Mouse (Mus musculus) right cerebral cortex, postnatal 36 days (tissue): Measurements from ENCODE around the gene Insm1.

ENCODE experiments used
- DNase-seq, 2 experiments: peaks; one replicate each; pipeline ENCODE4 v3.0.0; 2022; ENCODE audit warnings: low spot score in 2 of 2, mixed read lengths in 1 of 2

The Insm1 gene

DNA sequence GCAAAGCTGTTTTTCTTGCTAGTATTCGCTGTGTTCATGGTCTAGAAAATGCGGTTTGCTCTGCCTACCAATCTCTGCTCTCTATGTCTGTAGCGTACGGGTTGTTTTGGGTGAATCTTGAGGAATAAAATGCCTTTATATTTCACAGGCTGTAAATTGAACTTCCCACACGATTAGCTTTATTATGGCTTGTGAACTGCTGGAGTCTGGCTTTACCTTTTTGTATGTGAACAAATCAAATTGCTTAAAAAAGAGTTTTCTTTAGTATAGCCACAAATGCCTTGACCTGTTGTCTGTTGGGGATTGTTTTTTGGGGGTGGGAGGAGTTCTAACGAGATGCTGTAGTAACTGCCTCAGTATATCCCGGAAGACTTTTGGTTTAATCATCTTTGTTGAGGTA is 2.4 kb downstream of the Insm1 start:
- no peak for DNase-seq

DNA sequence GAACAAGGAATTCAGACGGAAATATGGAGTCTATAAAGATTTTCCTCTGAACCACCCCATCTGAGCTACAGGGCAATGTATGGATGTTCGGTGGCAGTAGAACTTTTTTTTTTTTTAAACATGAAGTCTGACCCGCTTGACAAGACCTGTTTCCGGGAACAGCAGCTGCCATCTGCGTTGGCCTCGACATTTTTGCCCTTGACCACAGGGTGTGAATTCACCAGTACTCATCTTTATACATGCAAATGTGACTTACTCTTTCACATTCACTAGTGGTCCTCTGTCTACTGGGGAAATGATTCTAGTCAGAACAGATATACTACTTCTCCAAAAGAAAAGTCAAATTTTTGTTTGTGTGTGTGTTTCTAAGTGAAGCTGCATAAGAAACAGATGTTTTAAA is 4.1 kb downstream of the Insm1 start:
- DNase-seq, result no peak

DNA sequence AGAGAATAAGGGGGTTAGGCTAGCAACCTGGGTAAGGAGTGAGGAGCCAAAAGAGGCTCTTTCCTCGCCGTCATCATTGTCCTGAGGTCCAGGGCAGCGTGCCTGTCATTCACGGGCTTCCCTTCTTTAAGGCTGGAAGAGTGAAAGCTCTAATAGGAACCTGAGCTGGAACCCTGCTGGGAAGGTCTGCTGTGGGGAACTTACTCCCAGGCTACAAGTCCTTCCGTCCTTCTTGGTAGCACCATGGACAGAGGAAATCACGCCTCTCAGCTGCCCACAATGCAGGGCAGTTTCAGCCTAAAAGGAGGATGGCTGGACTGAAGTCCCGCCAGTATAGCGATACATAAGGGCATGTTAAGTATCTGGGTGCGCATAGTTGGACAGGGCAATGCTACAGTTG is 4.8 kb downstream of the Insm1 start:
- DNase-seq, result no peak

DNA sequence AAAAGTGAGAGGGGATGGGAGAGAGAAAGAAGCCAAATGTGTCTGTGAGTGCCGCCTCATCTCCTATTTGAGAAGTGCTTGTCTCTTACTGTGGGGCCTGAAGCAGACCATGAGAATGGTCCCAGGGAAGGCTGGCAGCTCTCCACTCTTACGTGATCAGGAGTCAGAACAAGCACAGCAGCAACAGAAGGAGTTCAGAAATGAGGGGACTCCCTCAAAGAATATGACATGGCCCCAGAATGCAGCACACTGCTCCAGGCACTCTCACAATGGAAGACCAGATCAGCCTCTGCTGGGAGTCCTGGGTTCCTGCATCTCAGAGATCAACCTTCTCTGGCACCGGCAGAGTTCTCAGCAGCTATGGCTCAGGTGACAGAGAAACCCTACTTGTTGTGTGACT is 5.9 kb downstream of the Insm1 start:
- DNase-seq, result no peak

DNA sequence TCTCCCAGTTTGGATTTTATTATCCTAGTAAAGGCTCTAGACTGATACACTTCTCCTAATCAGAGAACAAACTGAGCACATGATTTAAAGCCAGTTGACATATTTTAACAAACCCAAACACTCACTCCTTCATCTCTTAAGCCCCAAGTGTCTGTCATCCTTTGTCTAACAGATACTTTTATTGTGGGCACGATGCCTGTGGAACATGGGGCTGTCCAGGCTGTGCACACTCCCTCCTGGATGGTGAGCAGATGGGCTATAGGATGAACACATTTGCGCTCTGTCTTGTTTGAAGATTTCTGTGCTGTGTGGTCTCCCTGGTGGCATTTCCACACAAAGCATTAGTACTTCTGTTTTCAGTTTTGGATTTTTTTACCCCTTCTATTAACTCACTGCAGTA is 6.7 kb downstream of the Insm1 start:
- DNase-seq, result no peak

DNA sequence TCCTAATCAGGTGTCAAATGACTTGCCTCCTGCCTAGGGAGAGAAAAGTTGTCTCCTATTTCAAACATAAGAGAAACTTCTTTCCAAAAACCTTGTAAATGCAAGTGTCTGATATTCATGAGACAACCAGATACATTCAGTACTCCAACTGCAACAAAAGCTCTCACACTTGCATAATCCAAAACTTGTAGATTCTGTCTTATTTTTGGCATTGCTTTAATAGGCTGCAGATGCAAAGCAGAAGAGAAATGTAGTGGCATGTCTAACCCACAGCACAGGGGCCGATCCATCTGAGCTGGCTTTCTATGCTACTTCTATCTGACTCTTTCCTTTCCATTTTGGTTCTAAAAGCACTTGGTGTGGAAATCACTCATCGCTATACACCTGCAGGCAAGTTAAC is 9.8 kb downstream of the Insm1 start:
- no peak for DNase-seq

DNA sequence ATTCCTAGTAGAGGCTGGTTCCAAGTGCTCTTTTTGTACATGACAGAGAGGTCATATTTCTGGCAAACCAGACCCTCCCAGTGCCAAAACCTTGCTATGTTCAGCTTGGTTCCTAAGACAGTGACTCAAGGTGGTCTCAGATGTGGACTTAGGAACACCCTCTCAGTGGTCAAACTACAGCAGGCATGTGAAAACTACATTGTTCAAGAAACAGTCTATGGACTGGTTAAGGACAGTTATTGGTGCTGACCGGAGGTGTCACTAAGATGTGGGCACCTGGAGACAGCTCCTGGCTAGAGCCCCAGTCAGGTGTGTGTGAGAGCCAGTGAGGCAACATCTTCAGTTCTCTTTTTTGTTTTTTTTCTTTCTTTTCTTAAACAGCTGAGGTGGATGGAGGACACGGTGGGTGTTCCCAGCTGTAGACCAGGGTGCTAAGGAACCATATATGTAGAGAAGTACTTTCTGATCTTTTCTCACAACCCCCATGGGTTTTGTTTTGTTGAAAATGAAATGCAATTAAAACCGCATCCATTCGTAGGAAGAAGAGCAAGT is 17.6 kb downstream of the Insm1 start:
- DNase-seq, result no peak

DNA sequence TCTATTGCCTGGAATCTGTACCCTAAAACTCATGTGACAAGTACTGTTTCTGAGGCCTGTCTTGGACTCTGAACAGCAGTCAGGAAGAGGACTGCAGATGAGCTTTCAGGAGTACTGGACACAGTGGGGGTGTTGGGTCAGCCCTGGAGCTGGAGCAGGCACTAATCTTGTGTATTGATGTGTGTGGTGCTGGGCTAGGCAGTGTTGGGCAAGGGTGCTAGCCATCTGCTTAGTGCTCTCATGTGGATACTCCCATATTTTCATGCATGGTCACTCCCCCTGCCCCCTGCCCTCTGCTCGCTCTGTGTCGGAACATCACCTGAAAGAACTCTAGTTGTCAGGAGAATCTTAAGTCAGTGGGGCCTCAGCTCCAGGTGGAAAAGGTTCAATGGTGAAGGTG is 22.3 kb downstream of the Insm1 start:
- DNase-seq, result no peak

DNA sequence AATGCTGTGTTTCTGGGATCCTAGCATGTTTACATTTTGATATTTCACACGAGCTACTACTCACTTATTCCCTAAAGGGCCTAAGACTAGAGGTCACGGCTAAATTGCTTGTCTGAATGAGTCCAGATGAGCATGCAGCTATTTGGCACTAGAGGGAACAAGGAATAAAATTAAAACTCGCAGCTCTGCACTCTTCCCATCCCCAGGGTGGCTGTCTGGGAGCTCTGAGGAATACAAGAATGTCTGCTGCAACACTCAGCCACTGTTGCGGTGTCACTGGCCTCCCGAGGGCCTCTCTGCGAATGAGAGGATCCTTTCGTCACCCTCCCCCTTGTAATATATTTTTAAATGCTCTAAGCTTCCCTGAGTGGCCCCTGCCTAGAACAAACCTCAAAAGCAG is 23.7 kb downstream of the Insm1 start:
- DNase-seq, result no peak

DNA sequence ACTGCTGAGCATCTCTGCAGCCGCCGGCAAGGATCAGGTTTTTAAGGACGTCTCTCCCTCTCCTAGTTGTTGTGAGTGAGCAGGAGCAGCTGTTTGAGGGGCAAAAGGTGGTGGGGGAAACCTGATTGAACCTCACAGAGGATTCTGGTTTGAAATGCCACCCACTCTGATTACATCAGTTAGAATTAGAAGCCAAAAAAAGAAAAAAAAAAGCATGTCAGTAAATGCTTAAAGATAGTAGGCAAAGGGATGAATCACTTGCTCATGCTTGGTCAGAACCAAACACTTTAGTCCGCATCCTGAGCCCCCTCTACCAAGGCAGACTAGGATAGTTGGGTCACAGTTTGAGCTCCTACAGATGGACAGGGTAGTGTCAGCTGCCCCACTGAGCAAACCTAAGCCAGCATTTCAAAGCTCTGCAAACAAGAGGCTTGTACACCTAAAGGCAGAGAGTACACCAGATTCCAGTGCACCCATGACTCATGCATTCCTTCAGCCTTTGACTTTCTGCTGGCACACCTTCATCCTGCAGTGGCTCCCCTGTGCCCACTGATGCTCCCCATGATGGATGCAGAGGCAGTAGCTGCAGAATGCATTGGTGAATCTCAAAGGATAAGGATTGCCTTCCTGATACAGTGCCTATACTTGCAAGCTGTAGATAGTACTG is 24.8 kb downstream of the Insm1 start:
- no peak for DNase-seq

DNA sequence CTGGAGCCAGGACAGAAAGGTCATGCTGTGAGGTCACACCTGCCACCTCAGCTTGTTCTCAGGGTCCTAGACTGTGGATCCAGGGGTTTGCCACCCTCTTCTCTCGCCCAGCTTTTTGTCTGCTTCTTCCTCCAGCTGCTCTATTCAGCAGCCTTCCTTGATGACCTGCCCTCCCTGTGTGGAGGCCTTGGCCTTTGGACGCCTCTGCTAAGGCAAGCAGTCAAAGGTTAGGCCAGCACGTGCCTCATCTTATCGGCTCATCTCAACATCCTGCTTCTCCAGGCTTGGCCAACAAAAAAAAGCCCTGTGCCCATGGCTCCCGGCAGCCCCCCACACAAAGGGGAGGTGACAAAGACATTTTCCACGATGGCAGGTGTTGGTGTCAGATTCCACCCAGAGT is 25.9 kb downstream of the Insm1 start:
- DNase-seq, result no peak

DNA sequence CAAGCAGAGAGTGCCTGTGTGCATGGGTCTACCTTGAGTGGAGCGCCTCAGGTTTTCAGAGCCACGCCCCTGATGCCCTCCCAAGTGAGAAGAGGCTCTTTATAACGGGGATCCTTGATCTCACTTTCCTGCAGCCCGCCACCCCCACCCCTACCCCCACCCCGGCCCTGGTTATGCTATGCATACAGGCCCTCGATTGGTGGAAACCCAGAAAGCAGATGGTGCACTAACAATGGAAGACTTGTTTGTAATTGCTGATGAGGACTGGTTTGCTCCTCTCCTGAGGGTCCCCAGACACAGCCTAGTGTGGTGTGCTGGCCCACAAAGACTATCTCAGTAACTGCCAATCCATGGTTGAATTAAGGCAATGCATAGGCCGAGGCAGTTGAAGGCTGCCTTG is 27.3 kb downstream of the Insm1 start:
- DNase-seq, result no peak

DNA sequence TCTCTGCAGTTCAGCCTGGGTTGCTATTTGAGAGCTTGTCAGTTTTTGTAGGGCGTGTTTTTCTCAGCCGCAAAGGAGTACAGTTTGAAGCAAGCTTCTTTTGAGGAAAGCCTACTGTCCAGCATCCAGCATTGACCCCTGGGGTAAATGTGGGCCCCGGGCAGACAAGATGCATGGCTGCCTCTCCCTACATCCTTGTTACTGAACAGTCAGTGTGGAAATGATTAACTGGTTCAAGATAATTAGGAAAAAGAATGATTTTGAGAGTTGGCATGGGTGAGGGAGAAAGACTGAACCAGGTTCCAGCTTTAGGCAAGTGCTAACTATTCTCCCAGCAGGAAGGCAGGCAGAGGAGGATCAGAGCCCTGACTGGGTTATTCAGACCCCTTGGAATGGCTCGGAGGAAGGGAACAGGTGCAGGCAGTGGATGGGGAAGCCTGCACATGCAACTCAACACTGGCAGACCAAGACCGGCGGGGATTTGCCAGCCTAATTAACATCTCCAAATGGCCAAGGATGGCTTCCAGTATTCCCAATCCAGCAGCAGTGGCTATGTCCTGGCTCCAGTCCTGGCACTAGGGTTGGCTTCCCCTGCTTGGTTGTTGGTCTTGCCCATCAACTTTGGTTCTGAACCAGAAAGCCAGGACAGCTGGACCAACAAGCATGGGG is 28.6 kb downstream of the Insm1 start:
- no peak for DNase-seq

DNA sequence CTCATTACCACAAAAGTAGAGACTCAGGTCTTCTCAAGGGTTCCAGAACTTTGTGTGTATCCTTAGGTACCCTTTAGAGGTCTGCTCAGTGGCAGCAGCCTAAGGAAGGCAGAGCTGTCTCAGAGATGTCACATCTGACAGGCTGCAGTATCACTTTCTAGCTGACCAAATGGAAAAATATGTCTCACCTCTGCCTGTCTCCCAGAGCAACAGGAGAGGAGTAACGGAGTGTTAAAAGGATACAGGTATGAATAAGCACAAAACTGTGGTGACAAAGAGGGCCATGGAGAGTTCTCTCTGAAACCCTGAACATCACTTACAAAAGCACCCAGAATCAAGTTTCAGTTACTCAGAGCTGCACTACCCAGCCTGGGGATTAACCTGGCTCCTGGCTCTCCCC is 32.7 kb downstream of the Insm1 start:
- no peak for DNase-seq

DNA sequence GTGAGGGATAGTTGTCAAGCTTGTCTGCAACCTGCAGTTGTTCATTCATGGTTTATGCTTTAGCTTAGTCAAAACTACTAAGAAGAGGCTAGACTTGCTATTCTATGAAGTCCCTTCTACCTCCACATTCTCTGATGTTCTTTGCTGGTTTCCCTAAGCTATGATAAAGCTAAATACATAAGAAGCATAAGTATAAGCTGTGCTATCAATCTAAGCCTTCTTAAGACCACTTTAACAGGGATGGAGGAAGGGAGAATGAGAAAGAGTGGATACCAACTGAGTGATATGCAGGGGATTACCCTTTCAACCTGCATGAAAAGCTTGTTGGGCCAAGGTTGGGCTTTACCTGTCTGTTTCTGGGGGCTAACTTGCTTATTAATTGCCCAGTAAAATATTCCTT is 33.9 kb downstream of the Insm1 start:
- no peak for DNase-seq

DNA sequence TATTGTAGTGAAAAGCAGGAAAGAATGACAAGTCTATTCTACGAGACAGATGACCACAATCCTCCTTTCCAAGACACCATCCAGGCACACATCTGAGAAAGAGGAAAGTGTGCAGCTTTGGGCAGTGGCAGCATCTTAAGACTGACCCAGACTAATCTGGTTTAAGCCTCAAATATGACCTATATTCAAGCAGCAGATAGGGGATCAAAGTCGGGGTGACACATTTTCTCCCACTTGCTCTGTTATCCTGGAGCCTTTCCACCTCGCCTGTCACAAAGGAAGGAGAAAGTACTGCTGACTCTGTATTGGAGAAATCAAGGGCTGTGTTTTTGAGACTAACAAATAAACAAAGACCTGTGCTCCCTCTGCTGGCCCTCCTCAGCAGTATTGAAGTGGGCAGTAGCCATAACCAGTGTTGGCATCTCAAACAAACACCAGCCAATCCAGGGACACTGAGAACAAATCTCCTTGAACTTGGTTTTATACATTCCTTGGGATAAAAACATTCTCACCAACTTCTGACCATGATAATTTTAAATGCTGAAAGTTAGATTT is 34.7 kb downstream of the Insm1 start:
- DNase-seq, result no peak

DNA sequence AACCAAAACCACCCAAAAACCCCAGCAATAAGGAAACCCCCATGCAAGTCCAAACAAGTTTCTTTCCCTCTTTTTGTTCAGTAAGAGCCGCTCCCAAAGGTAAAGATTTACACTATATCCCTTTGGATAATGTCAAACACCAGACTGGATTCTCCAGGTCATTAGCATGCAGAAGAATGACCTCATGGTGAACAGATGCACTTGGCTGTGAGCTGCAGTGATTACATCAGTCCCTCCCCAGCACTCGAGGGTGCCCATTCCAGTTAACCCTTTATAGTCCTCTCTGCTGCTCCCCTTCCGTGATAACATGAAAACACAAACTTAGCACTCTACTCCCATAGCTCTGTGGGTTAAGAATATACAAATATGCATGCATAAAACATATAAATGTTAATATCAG is 35.3 kb downstream of the Insm1 start:
- DNase-seq, result no peak

DNA sequence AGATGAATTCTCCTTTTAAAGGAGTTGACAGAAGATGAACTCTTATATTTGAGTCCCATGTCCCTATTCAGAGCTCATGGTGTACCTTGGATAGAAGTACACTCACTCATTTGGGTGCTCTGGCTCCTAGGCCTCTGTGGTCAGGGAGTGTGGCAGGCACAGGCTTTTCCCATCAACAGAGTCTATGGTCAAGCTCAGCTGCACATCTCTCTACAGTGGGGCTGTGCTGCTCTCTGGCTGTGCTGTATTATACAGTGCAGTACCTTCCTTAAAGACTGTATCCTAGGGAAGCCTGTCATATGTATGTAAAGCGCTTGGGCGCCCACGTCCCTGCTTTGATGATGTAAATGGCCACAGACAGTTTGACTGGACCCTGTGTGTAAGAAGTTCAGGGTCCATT is 35.9 kb downstream of the Insm1 start:
- DNase-seq, result no peak

DNA sequence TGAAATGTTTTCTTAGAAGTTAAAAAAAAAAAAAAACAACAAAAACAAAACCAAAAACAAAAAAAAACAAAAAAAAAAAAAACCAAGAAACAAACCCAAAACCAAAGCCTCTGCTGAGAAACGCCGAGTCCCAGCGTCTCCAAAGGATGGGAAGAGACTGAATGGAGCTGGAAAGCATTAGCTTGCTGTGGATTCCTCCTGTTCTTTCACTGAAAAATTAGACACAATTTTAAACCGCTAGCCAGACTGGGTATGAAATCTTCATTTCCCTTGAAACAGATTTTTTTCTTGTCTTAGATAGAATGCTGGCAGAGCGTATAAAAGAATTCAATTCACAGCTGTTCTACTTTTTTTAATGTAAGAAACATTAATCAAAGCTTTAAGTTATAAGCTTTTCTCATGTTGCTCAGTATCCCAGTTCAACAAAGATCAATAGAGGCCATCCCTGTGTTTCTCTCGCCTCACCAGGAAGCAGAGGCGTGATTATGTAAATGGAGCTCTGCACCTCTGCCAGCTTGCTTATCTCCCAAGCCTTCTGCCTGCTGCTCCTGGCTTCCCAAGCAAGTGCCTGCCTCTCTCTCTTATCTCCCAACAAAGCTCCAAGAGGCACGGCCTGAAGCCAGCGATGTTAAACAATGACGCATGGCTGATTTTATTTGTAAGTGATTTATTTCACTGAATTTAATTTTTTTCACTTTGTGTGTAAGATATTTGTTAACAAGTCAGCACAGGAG is 37.2 kb downstream of the Insm1 start:
- DNase-seq, result peak; percentile 33 to 36

DNA sequence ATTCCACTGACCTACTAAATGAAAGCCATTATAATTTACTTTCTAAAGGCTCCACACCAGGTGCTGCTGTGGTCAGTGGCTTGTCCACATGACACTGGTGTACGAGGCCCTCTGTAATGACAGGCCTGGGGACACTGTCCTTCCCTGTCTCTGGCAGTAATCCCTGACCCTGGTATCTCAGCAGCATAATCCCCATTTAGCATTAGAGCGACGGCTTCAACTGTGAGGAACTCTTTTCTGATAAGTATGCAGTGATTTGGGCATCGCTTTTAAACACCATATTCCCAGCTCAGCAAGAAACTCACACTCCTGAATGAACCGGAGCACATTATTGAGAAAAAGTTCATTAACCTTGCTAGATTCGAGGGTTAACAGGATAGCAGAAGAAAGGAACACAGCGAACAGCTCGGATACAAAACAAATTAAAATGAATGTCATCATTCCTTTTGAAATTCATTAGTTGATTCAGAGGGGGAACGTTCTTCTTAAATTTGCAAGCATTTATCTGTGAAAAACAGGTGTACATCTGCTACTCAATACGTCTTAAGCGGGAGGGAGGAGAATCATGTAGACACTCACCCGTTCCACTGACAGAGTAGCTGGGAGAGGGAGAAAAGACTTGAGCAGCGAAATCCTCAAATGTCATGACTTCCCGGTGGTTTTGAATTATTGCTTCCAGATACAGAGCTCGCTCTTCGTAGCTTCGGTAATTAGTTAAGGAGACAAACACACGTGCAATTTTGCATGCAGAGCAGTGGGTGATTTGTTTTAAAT is 38.3 kb downstream of the Insm1 start:
- no peak for DNase-seq

DNA sequence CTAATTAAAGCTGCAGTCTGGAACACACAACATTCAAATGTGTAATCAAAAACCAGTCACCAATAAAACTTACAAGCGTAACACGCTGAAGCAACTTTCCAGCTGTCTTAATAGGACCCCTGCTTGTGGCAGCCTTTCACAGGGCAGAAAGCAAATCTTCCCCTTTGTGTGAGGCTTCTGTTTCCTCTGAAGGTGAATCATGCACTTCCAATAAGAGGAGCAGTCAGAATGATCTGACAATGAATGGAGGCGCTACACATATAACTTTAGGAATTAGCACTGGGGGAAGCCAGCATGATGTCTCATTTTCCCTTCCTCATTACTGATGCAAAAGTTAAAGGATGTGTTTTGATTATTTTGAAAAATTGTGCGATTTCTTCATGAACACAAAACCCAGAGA is 39.4 kb downstream of the Insm1 start:
- DNase-seq, result no peak

DNA sequence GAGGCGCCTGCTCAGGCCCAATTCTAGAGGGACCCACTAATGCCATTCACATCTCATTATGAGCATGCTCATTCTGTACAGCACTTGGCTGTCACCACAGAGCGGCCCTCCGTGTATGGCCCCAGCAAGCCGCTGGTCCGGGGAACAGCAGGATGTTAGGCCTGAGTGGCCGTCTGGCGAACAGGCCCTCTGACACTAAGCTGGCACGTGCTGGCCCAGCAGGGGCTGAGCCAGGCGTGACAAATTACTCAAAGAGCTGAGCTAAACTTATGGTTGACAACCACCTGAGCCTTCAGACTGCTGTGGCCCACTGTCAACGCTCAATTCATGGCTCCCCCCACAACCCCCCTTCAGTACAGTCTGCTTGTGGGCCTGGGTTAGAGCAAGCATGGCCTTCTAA is 40.5 kb downstream of the Insm1 start:
- DNase-seq, result no peak
